Mouse (Mus musculus) CD4-positive, CD25-positive, alpha-beta regulatory T cell, adult 2 months (primary cell): ENCODE data around the gene Notch1.

Experiments
- DNase-seq: peaks from one replicate; pipeline ENCODE4 v3.0.0-alpha.2; 2012; ENCODE audit warnings: low read depth, low spot score

The Notch1 gene

DNA sequence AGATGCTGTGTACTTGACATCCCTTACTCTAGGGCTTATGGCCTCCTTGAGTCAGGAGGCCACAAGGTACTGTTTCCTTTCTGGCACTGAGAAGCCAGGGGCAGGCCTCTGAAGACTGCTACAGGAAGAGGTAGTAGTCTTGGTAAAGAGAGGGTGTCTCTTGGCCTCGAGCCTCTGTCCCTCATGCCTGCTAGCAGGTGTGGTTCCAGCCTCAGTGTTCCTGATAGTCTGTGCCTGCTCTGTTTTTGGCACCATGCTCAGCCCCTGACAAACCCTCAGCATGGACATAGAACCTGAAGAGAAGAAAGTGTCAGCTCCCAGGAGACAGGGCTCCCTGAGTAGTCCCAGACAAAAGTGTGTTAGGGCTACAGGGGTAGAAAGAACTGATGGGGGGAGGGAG lies 69.0 kb downstream of the Notch1 start:
- no peak for DNase-seq

DNA sequence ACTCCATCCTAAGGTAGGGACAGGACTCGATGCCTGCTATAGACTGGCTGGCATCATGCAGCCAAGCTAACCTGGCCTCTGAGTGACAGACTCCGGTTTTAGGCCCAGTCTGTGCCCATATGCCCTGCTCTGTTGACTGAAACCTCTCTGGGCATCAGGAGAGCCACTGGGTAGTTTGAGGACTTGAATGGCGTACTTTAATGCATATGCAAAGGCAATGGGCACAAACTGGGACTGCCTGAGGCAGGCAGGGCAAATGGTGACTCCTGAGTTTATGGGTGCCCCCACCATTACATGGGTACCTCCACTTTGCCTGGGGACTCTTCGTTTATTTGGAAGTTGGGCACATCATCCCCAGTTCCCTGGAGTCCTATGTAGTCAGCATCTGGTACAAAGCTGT lies 69.8 kb downstream of the Notch1 start:
- DNase-seq, result no peak

DNA sequence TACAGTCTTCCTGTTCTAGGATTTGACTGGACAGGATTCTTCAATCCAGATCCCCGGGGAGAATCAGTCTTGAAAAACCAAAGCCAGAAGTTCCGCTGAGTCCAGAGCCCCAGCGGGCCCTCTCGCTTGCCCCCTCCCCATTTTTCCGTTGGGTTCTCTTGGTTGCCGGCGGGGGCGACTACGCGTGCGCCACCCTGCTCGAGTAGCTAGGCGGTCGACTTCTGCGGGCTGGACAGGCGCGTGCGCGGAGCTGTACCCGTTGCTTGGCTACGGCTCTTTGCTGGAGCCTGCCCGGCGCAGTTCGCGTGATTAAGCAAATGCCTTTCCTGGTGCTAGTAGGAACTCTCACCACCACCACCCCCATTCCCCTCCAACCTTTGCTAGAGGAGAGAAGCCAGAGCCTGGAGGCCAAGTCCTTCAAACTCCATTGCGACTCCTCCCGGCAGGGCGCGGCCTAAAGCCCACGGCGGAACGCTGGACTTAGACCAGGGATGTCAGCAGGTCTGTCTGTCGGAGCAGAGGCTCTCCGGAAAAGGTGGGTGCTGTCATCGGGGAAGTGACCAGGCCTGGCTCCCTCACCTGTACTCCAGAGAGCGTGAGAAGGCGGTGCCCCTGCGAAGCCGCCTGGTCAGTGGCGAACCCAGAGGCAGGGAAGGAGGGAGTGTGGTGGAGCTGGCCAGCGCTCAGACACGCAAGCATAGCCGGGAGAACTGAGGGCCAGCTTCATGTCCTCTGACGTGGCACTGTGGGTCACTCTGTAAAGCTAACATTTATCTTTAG lies 70.6 kb downstream of the Notch1 start:
- peak; percentile 96 for DNase-seq

DNA sequence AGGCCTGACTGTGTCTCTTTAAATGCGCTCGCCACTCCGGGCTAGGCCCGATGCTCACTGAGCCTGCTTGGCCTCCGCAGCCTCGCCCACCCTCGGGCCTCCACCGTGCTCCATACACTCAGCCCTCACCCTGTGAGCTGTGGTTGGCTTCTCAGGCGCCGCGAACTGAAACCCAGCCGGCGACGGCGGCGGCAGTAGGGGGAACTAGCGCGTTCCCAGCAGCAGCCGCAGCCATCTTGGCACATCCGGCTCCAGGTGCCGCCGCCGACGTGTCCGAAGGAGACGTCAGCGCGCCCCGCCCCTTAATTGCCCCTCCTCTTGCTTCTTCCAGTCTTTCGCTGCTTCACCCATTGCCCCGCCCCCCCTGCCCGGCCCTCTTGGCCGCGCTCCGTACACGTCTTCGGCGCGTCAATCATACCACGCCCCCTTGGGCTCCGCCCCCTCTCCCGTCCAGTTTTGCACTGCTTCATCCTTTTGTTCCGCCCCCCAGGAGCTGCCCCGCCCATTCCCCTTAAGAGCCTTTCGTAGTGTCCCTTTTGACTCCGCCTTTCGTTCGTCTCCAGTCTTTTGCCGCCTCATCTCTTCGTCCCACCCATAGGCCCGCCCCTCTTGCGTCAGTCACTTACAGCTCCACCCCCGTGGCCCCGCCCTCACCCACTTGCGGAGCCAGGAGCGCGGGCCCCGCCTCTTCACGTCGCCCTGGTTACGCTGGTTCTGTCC lies 71.4 kb downstream of the Notch1 start, which contains the start of gene Sec16a:
Gene Sec16a, minus strand, starts transcription at position 271 of the 720 bp plus-strand sequence.
- DNase-seq, result peak; percentile 100

DNA sequence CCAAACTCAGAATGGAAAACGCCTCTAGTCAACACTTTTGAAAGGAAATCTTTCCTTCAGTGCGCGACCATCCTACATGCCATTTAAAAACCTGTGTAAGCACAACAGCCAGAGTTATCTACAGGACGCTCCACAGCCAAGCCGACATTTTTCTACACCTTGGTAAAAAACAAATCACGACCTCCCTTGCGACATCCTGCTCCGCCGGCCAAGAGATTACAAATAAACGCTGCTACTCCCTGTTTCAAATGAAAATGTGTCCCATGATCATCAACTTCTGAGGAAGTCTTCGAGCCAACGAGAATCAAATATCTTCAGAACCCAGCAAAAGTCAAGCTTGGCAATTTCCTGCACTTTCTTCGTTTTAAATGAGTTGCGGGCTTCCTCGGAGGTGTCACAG lies 72.1 kb downstream of the Notch1 start:
- no peak for DNase-seq

DNA sequence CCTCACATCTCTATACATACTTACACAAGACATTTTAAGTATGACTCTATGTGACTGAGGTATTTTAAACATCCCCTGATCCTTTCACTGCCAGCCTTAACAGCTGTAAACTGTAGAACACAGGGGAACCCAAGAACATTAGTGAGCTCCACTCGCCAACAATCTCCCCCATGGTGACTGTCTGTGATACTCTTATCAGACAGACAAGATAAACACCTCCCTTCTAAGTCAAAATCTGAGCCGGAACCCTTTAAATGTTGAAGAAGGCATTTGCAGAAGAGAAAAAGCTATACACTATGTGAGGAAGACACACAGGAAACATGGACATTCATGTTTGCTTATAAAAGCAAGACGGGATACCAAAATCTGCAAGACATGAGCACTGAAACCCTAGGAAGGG lies 72.6 kb downstream of the Notch1 start:
- no peak for DNase-seq

DNA sequence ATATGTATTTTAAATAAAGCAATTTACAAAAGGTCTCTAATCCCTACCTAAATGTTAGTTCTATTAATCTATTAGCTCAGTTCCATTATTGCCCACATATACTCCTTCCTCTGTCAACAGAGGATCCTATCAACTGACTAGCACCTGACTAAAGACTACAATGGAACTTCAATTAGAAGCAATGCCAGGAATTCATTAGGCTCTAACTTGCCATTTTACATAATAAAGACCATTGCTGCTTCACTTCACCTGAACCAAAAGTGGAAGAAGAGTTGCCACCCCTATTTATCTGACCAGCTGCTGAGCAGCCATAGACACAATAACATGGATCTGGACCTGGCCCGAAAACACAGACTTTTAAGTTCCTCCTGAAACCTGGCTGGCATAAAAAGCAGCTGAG lies 73.6 kb downstream of the Notch1 start:
- DNase-seq, result no peak

DNA sequence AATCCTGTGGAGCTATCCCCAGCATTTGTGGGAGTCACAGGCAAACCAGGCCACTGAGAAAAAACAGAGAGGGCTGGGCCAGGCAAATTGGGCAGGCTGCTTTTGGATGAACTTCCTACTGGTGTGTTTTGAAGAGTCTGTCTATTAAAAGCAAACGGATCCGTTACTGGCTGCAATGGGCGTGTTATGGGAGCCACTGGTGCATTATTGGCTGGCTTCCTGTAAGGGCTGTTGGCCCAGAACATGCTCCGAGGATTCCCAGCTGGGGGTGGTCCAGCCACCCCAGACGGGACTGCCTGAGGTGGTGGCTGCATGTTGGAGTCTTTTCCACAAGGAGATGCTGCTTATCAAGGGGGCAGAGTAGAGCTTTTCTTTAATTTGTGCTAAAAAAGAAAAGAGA lies 74.8 kb downstream of the Notch1 start:
- DNase-seq, result no peak

DNA sequence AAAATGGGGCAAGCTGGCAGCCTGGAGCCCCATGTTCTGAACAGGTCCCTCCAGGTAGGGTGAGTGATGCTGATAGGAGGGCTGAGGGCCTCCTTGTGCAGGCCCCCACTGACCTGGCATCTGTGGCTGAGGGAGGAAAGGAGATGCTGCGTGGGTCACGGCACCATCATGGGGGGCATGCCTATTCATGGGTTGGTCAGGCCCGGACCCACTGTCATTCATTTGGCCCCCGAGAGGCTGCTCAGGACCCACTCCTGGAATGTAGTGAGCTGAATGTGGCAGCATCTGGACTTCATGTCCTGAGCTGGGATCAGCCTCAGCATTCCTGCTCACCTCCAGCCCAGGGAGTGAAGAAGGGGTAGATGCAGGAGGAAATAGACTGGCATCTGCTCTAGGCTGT lies 75.2 kb downstream of the Notch1 start:
- no peak for DNase-seq

DNA sequence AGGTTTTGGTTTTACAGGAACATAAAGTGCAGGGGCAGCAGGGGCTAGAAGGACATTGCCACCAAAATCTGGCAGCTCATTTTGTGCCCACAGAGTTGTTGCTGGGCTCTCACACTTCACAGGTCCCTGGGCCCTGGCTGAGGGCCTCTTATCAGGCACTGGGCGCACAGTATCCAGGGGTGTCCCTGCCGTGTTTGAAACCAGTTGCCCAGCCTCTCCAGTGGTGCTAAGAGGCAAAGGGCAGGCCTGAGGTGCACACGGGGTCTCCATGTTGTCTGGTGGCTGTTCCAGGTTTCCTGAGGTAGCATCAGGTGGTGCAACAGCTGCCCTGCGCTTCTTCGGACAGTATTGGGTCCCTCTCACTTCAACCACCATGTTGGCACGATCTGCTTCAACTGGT lies 76.8 kb downstream of the Notch1 start:
- DNase-seq, result no peak

DNA sequence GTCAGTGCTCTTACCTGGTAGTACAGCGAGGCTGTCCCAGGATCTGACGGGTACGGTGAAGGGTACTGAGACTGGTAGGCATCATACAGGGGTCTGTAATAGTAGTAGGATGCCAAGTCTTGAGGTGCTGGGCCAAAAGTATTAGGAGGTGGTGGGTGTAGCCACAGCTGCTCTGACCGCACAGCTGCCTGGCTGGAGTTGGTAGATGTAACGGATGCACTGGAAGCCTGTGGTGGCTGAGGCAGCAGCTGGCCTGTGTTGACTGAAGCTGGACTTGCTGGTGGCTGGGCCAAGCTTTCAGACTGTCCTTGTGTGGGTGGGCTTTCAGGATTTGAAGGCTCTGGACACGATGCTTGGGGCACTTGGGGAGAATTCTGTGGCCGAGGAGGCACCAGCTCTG lies 78.1 kb downstream of the Notch1 start:
- DNase-seq, result no peak

DNA sequence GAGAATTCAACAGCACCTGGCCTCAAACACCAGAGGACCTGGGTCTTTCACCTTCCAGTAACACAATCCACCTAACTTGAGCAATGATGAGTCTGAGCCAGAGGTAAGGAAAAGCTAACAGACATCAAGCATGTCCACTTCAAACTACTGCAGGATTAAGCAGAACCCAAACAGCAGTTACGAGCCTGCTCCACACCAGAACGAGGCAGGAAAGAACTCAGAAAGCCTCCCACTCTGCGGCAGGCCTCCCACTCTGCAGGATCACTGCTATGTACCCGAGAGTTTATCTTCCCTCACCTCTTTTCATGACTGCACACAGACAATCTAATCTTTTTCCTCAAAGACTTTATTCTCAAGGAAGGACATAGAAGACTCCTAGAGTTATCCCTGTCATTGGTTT lies 79.2 kb downstream of the Notch1 start:
- no peak for DNase-seq

DNA sequence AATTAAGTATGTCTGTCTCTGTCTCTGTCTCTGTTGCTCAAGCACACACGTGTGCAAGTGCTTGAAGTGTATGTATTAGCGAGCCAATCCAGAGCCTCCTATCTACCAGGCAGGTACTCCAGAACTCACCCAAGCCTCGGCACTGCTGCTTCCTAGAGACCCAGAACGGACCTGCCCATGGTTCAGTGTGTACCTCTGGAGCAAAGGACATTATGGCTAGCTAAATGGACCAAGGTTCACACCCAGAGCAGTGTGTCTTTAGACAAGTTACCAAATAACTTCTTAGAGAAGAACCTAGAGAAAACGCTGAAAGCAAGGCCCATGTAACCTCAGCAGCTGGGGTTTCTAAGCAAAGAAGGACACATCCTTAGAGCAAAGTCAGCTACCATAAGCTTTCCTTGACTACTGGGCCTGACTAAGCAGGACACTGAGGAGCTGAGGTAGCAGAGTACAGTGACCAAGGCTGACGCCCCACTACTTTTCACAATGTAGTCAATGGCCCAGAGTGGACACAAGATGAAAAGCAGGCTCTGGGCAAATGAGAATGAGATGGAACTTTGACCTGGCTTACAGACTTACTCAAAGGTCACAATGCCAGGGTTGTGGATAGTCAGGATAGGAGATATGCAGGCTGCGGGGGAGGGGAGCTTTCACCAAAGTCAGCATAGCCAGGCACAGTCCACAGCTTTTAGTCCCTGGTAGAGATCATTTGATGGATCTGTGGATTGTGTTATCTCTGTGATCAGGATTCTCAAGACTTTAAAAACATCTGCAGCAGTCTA lies 81.5 kb downstream of the Notch1 start:
- DNase-seq, result no peak

DNA sequence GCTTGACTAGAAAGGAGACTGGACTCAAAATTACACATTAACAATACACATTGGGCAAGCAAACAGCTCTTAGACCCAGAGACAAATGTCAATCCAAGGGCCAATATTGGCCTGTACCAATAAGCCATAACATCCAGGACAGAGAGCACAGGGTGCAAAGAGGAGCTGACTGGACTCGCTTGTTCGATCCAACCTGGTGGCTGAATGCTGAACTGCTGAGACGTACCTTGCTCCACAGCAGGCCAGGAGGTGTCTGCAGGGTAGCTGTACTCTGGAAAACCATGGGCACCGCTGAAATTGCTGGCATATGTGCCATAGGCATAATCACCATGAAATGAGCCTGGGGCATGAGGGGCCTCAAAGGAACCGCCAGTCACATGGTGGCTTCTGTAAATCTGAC lies 86.6 kb downstream of the Notch1 start:
- DNase-seq, result no peak

DNA sequence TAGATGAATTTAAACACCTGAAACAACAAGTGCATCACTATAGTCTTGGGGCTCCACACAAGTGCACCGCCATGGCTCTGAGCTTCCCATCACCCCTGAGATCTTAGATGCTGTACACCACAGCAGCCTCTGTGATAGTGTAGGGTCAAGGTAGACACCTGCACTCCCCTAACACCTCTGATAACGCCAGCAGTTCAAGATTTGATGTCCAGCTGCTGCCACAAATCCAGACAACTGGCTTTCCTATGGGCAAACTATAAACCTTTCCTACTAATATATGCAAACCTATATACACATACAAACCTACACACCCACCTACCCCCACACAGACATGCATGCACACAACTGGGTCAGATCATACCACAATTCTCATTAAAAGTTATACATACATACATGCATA lies 91.9 kb downstream of the Notch1 start:
- no peak for DNase-seq

DNA sequence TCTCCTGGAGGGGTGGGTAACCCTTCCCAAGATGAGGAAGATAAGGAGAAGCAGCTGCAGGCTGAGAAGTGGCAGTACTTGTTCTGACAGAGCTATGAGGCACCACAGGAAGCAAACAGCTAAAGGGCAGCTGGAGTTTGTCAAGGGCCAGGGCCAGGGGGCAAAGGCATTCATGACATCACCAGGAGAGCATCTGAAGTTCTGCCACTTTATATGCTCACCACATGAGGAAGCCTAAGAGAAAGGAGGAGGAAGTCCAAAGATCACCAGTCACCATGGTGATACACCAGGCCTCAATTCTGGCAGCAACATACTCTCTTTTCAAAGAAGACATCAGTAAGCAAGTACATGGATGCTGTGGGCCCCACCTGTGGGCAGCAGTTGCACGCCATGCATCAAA lies 93.4 kb downstream of the Notch1 start:
- DNase-seq, result no peak

DNA sequence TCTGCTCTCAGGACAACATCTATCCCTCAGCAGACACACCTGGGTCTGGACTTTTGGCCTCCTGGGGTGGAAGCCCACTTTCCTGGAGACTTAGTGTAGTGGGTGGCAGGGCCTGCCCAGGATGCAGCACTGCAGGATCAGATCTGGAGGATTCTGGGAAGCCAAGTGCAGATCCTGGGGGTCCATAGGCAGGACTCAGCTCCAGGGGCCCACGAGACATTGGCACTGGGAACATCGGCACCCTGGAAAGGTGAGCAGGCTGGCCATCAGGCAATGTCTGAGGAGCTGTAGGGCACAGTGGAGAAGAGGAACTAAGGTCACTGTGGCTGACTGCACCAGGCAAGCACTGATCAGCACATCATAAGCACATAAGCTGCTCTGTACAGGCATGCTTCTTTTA lies 94.5 kb downstream of the Notch1 start:
- DNase-seq, result no peak

DNA sequence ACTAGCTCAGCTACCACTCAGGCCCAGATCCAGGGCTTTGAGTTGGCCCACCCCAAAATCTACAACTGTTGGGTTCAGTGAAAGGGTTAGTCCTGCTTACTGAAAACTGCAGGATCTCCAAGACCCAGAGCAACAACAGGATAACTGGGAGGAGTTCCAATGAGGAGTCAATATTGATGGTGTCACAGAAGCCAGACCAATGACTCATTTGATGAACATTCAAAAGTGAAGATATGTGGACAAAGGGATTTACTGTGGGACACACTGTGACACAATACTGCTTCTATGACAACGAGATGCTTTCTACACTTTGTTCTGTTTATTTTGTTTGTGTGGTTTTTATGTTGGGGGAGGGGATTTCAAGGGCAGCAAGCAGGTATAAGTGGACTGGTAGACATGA lies 98.3 kb downstream of the Notch1 start:
- DNase-seq, result no peak

DNA sequence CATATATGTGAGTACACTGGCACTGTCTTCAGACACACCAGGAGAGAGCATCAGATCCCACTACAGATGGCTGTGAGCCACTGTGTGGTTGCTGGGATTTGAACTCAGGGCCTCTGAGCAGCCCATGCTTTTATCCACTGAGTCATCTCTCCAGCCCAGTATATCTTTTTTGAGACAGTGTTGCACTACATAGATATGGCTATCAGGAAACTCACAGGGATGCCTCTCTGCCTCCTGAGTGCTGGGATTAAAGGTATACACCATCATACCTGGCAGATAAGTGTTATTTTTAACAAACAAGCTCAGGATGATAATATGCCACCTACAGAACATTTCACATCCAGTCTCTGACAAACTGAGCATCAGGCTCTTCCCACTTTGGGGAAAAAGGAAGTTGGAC lies 99.4 kb downstream of the Notch1 start:
- no peak for DNase-seq

DNA sequence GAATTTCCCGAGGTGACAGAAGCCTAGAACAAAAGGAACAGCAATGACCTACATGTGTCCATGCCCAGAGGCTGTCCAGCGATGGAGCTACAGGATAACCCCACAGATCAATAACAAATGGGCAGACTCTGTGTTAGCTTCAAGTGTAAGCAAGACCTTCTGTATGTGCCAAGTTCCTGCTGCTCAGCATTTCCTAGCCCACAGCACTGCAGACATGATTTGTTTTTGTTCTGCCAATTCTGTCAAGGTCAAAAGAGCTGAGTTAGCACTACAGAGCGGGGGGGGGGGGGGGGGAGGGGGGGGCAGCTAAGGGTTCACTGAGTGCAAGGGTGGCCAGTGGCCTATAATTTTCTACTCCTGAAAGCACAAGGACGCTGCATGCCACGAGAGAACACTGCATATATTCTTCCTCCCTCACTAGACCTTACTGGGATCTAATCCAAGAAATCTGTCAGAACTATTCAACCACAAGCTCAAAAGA lies 105.5 kb downstream of the Notch1 start:
- no peak for DNase-seq

DNA sequence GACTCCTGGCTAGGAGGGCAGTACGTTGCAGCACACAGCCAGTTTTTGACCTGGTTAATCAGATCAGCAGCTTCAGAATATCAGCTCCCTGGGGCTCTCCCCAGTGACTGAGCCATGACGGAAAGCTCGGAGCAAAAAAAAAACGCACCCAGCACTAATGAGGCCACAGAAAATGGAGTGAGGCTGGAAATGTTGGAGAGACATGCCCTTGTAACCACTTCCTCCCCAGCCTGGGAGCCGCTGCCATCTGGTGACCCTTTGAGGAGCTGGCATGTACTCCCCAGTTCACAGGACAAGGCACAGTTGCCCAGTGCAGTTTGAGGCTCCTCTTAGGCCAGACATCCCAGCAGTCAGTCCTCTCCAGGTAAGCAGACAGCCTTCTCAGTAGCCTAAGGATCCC lies 106.4 kb downstream of the Notch1 start:
- no peak for DNase-seq

DNA sequence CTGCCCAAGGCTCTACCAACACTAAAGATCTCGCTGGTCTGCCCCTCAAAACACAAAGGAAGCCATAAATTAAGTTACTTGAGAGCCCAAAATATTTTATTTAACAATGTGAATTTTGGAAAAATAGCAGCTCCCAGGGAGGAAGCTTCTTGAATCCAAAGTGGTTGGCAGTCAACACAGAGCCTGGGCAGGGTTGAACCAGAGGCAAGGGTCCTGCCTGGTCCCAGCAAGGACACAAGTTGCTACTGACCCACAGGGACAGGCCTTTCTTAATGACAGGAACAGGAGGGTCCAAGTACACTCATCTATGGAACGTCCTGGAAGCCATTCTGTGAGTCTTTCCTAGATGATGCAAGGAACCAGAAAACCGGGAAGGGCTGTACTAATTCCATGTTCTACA lies 107.1 kb downstream of the Notch1 start:
- no peak for DNase-seq
